Mouse (Mus musculus): ENCODE data around the gene Arcn1. TPM values are rescaled to one million over a fixed set of nuclear protein-coding genes. Genes with fewer than 3 reads are reported as not detected.
"Not testable (repeated sequence)": the region's sequence is repeated elsewhere in the genome, so short reads cannot be mapped to it uniquely, and the experiment has no call there.

Gene Arcn1
- polyA plus RNA-seq, 1 experiment from 2014 or later, result 92.8 TPM

DNA sequence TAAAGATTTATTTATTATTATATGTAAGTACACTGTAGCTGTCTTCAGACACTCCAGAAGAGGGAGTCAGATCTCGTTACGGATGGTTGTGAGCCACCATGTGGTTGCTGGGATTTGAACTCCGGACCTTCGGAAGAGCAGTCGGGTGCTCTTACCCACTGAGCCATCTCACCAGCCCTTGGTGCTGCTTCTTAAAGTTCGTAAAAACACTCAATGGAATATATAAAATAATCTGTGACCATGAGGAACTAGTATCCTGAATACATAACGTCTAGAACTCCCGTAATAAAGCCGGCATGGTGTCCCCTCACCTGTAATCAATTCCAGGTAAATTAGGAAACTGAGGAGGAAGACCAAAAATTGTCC lies 367 bp upstream of the Arcn1 start:
- peak overlapping the region; percentile 97 for H3K9ac ChIP-seq (ENCODE audit: low read depth, low read length)
- peaks cover 22% of the 10 kb centered on the region for H3K4me1 ChIP-seq (ENCODE audit: control insufficient read depth, low read depth, low read length)
- H3K36me3 ChIP-seq (ENCODE audit: control insufficient read depth, insufficient read depth); H3K9me3 ChIP-seq (replicated peaks; ENCODE audit: control insufficient read depth, low read length); H3K27me3 ChIP-seq (ENCODE audit: control insufficient read depth, insufficient read depth, low read depth, low read length); ATAC-seq (ENCODE audit: low read depth): not testable (repeated sequence)
- peak overlapping the region; percentile 96 for H3K27ac ChIP-seq (ENCODE audit: low read length)
- peak overlapping the region; percentile 71 for H3K4me2 ChIP-seq (ENCODE audit: low read depth, low read length)
- WGBS (ENCODE audit: insufficient replicate concordance), result 36% methylated on average over 7 of the region's 9 CpGs
- H3K4me3 ChIP-seq (ENCODE audit: low read depth, low read length), result peak overlapping the region; percentile 87

DNA sequence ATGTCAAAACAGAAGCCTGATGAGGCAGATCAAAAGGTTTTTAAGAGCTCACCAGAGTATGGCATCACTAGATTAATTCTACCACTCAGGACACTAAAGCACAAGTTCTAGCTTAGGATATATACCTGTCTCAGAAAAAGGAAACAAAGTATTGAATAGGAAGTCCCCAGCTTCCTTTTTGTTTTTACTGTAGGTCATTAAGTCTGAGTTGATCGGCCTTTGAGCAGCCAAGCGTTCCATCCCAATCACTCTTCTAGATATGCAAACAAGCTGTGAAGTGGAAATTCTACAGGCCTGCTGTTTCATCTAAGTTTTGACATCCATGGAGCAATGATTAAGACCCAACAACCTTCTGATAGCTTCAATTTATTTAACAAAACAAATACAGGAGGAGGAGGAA lies 6.8 kb downstream of the Arcn1 start:
- H3K9me3 ChIP-seq (replicated peaks; ENCODE audit: control insufficient read depth, low read length), result no peaks in the 10 kb centered on the region
- no peak overlapping the region for H3K4me2 ChIP-seq (ENCODE audit: low read depth, low read length)
- H3K4me3 ChIP-seq (ENCODE audit: low read depth, low read length), result no peak overlapping the region
- no peak overlapping the region for H3K9ac ChIP-seq (ENCODE audit: low read depth, low read length)
- 63% methylated on average over 2 of the region's 2 CpGs for WGBS (ENCODE audit: insufficient replicate concordance)
- H3K27me3 ChIP-seq (ENCODE audit: control insufficient read depth, insufficient read depth, low read depth, low read length), result no peaks in the 10 kb centered on the region
- peaks cover 13% of the 10 kb centered on the region for H3K4me1 ChIP-seq (ENCODE audit: control insufficient read depth, low read depth, low read length)
- H3K27ac ChIP-seq (ENCODE audit: low read length), result no peak overlapping the region
- no peak for ATAC-seq (ENCODE audit: low read depth)
- peaks cover 14% of the 10 kb centered on the region for H3K36me3 ChIP-seq (ENCODE audit: control insufficient read depth, insufficient read depth)

DNA sequence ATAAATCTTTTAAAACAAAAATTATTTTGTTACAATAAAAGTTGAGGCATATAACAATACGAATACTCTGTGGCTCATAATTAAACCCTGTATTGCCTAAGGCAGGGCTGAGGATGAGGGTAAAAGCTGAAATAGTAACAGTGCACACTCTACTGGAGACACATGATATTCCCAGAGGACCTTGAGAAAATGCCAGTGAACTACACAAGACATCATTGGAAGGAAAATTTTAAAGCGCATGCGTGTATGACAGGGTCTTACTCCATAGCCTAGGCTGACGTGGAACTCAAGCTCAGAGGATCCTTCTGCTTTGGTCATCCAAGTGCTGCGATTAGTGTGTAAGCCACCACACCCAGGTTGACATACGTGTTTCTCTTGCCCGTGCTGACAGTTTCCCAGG lies 19.2 kb downstream of the Arcn1 start:
- H3K27me3 ChIP-seq (ENCODE audit: control insufficient read depth, insufficient read depth, low read depth, low read length), result no peaks in the 10 kb centered on the region
- peaks cover 51% of the 10 kb centered on the region for H3K36me3 ChIP-seq (ENCODE audit: control insufficient read depth, insufficient read depth)
- H3K4me2 ChIP-seq (ENCODE audit: low read depth, low read length), result no peak overlapping the region
- no peak for ATAC-seq (ENCODE audit: low read depth)
- no peaks in the 10 kb centered on the region for H3K4me1 ChIP-seq (ENCODE audit: control insufficient read depth, low read depth, low read length)
- H3K4me3 ChIP-seq (ENCODE audit: low read depth, low read length), result no peak overlapping the region
- no peak overlapping the region for H3K9ac ChIP-seq (ENCODE audit: low read depth, low read length)
- 92% methylated on average over 7 of the region's 7 CpGs for WGBS (ENCODE audit: insufficient replicate concordance)
- no peaks in the 10 kb centered on the region for H3K9me3 ChIP-seq (replicated peaks; ENCODE audit: control insufficient read depth, low read length)
- no peak overlapping the region for H3K27ac ChIP-seq (ENCODE audit: low read length)

DNA sequence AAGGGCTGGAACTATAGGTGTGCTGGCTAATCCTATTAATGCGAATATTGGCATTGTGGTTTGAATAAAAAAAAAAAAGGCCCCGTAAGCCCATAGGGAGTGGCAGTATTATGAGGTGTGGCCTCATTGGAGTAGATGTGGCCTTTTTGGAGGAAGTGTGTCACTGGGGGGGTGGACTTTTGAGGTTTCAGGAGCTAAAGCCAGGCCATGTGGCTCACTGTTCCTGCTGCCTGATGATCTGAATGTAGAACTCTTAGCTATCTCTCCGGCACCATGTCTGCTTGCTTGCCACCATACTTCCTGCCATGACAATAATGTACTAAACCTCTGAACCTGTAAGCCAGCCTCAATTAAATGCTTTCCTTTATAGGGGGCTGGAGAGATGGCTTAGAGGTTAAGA lies 20.3 kb downstream of the Arcn1 start:
- no peaks in the 10 kb centered on the region for H3K9me3 ChIP-seq (replicated peaks; ENCODE audit: control insufficient read depth, low read length)
- ATAC-seq (ENCODE audit: low read depth), result no peak
- no peak overlapping the region for H3K4me3 ChIP-seq (ENCODE audit: low read depth, low read length)
- H3K36me3 ChIP-seq (ENCODE audit: control insufficient read depth, insufficient read depth), result peaks cover 47% of the 10 kb centered on the region
- WGBS (ENCODE audit: insufficient replicate concordance), result 84% methylated on average over 3 of the region's 3 CpGs
- H3K9ac ChIP-seq (ENCODE audit: low read depth, low read length), result no peak overlapping the region
- H3K4me2 ChIP-seq (ENCODE audit: low read depth, low read length), result no peak overlapping the region
- H3K27ac ChIP-seq (ENCODE audit: low read length), result no peak overlapping the region
- H3K4me1 ChIP-seq (ENCODE audit: control insufficient read depth, low read depth, low read length), result no peaks in the 10 kb centered on the region
- no peaks in the 10 kb centered on the region for H3K27me3 ChIP-seq (ENCODE audit: control insufficient read depth, insufficient read depth, low read depth, low read length)

DNA sequence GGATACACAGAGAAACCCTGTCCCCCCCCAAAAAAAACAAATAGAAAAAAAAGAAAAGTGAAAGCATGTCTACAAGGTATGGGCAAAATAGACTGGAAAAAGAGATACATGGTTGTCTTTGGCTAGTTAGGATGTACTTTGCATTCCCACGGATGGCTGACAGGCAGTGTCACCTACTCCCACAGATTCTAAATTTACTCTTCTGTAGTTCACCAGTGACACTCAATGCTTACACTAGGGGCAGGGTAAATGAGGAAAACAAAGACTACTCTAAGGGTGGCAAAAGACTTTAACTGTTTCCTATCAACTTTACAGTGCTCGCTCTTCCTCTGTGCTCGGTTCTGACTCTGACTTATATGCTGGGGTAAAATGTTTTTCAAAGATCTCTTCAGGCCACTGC lies 21.0 kb downstream of the Arcn1 start:
- ATAC-seq (ENCODE audit: low read depth), result no peak
- Histone ChIP-seq H3K27ac (ENCODE audit: low read length) (no peak overlapping the region), H3K27me3 (ENCODE audit: control insufficient read depth, insufficient read depth, low read depth, low read length) (no peaks in the 10 kb centered on the region), H3K4me1 (ENCODE audit: control insufficient read depth, low read depth, low read length) (no peaks in the 10 kb centered on the region), H3K9ac (ENCODE audit: low read depth, low read length) (no peak overlapping the region), H3K36me3 (ENCODE audit: control insufficient read depth, insufficient read depth) (peaks cover 43% of the 10 kb centered on the region), H3K4me2 (ENCODE audit: low read depth, low read length) (no peak overlapping the region), H3K4me3 (ENCODE audit: low read depth, low read length) (no peak overlapping the region), H3K9me3 (replicated peaks; ENCODE audit: control insufficient read depth, low read length) (no peaks in the 10 kb centered on the region)
- WGBS (ENCODE audit: insufficient replicate concordance), result 80% methylated on average over 3 of the region's 3 CpGs

DNA sequence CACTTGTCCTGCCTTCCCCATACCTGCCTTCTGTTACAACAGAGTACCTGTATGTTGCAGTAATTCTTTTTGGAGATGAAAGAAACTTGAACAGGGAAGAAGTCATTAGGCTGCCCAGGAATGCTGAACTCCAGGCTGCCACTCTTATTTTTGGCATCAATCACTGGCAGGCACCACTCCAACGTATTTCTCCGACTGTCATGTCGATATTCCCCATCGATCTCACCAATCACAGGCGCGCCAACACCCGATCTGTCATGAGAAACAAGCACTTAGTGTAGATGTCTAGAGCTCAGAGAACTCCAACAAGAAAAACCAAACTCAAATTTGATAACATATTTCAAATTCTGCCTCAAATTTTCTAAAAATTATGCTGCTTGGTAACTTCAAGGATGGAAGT lies 22.3 kb downstream of the Arcn1 start:
- Histone ChIP-seq H3K9me3 (replicated peaks; ENCODE audit: control insufficient read depth, low read length) (no peaks in the 10 kb centered on the region), H3K9ac (ENCODE audit: low read depth, low read length) (no peak overlapping the region), H3K27me3 (ENCODE audit: control insufficient read depth, insufficient read depth, low read depth, low read length) (no peaks in the 10 kb centered on the region), H3K36me3 (ENCODE audit: control insufficient read depth, insufficient read depth) (peaks cover 37% of the 10 kb centered on the region), H3K27ac (ENCODE audit: low read length) (no peak overlapping the region), H3K4me3 (ENCODE audit: low read depth, low read length) (no peak overlapping the region), H3K4me2 (ENCODE audit: low read depth, low read length) (no peak overlapping the region), H3K4me1 (ENCODE audit: control insufficient read depth, low read depth, low read length) (no peaks in the 10 kb centered on the region)
- ATAC-seq (ENCODE audit: low read depth), result no peak
- WGBS (ENCODE audit: insufficient replicate concordance), result 94% methylated on average over 7 of the region's 7 CpGs

DNA sequence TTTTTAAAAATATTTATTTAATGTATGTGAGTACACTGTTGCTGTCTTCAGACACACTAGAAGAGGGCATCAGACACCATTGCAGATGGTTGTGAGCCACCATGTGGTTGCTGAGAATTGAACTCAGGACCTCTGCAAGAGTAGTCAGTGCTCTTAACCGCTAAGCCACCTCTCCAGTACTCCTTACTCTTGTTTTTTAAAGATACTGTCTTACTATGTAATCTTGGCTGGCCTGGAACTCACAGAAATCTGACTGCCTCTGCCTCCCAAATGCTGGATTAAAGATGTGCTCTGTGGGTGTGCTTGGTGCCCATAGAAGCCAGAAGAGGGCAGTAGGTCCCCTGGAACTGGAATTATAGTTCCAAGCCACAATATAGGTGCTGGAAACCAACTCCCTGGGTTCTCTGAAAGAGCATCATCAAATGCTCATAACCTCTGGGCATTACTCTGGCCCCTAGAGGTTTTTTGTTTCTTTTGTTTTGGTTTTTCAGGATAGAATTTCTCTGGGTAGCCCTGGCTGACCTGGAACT lies 26.9 kb downstream of the Arcn1 start:
- WGBS (ENCODE audit: insufficient replicate concordance), result 86% methylated on average over 1 of the region's 1 CpGs
- ATAC-seq (ENCODE audit: low read depth), result no peak

DNA sequence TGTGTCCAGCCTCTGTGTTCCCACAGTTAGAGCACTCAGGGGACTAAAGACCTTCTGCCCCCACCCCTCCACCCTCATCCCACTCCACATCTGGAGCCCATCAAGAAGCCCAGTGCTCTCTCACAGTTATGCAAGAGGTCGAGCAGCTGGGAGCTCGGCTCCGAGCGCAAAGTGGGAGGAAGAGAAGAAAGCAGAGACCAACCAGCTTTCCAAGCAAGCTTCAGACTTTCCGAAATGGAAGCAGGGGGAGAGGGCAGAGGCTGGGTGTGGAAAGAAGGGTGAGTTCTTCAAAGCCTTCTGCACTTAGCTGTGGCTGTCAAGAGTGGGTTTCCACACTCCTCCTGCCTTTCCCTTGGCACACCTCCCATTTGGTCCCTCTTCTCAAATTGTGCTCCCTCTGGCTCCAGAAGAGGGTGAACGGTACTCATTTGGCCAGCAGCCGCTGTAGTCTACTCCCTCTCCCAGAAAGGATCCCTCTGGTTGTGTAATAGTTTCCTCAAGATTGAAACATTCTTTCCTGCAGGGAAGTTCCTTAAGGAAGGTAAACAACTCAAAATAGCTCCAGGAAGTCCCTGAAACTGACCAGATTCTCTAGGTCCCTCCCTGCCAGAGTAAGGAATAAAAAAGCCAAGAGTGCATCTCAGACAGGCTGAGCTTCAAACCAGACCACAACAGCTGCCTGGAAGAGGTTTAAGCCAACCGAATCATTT lies 30.2 kb downstream of the Arcn1 start:
- peaks cover 9% of the 10 kb centered on the region; the same call in 1 of the 2 replicates for H3K4me1 ChIP-seq (ENCODE audit: control insufficient read depth, low read depth, low read length)
- no peak for ATAC-seq (ENCODE audit: low read depth)
- no peak overlapping the region for H3K4me3 ChIP-seq (ENCODE audit: low read depth, low read length)
- H3K27ac ChIP-seq (ENCODE audit: low read length), result no peak overlapping the region
- WGBS (ENCODE audit: insufficient replicate concordance), result 38% methylated on average over 8 of the region's 8 CpGs
- no peaks in the 10 kb centered on the region; the same call in 1 of the 2 replicates for H3K9me3 ChIP-seq (replicated peaks; ENCODE audit: control insufficient read depth, low read length)
- peaks cover 2% of the 10 kb centered on the region; the same call in 1 of the 2 replicates for H3K36me3 ChIP-seq (ENCODE audit: control insufficient read depth, insufficient read depth)
- peaks cover 40% of the 10 kb centered on the region for H3K27me3 ChIP-seq (ENCODE audit: control insufficient read depth, insufficient read depth, low read depth, low read length)
- no peak overlapping the region for H3K9ac ChIP-seq (ENCODE audit: low read depth, low read length)
- no peak overlapping the region for H3K4me2 ChIP-seq (ENCODE audit: low read depth, low read length)

More for the DNA sequence above, 26.9 kb downstream of the Arcn1 start:
- Histone ChIP-seq H3K27ac (ENCODE audit: low read length) (no peak overlapping the region), H3K9me3 (replicated peaks; ENCODE audit: control insufficient read depth, low read length) (no peaks in the 10 kb centered on the region; the same call in 1 of the 2 replicates), H3K27me3 (ENCODE audit: control insufficient read depth, insufficient read depth, low read depth, low read length) (peaks cover 7% of the 10 kb centered on the region), H3K9ac (ENCODE audit: low read depth, low read length) (no peak overlapping the region), H3K4me2 (ENCODE audit: low read depth, low read length) (no peak overlapping the region), H3K4me1 (ENCODE audit: control insufficient read depth, low read depth, low read length) (no peaks in the 10 kb centered on the region), H3K4me3 (ENCODE audit: low read depth, low read length) (no peak overlapping the region), H3K36me3 (ENCODE audit: control insufficient read depth, insufficient read depth) (peaks cover 19% of the 10 kb centered on the region)

DNA sequence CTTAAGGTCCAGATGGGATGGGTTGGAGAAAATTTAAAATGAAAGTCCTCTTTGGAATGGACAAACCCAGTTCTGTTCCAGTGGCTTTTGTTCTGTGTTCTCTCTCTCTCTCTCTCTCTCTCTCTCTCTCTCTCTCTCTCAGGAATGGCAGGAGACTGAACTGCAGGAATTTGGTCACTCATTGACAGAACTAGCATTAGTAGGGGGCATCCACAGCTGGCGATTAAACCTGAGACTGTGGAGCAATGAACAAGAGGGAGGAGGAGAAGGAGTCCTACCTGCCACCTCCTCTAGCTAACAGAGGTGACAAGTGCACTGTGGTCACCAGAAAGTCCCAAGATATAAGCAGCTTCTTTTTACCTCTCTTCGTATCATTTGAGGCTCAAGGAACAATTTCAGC lies 31.3 kb downstream of the Arcn1 start:
- WGBS (ENCODE audit: insufficient replicate concordance), result 53% methylated on average over 2 of the region's 2 CpGs

More for the DNA sequence above, 31.3 kb downstream of the Arcn1 start:
- Histone ChIP-seq H3K36me3 (ENCODE audit: control insufficient read depth, insufficient read depth) (no peaks in the 10 kb centered on the region), H3K9ac (ENCODE audit: low read depth, low read length) (no peak overlapping the region), H3K4me3 (ENCODE audit: low read depth, low read length) (no peak overlapping the region), H3K27me3 (ENCODE audit: control insufficient read depth, insufficient read depth, low read depth, low read length) (peaks cover 44% of the 10 kb centered on the region), H3K27ac (ENCODE audit: low read length) (no peak overlapping the region), H3K4me1 (ENCODE audit: control insufficient read depth, low read depth, low read length) (peaks cover 15% of the 10 kb centered on the region), H3K9me3 (replicated peaks; ENCODE audit: control insufficient read depth, low read length) (no peaks in the 10 kb centered on the region; the same call in 1 of the 2 replicates), H3K4me2 (ENCODE audit: low read depth, low read length) (no peak overlapping the region)
- no peak for ATAC-seq (ENCODE audit: low read depth)

Measured in liver, embryonic 16.5 days (tissue).